Mouse (Mus musculus): ENCODE data around the gene Rhd.
A peak's percentile ranks its signal among the peaks of the same experiment; 100 is the strongest.
"Not testable (repeated sequence)": the region's sequence is repeated elsewhere in the genome, so short reads cannot be mapped to it uniquely, and the experiment has no call there.

The Rhd gene

DNA sequence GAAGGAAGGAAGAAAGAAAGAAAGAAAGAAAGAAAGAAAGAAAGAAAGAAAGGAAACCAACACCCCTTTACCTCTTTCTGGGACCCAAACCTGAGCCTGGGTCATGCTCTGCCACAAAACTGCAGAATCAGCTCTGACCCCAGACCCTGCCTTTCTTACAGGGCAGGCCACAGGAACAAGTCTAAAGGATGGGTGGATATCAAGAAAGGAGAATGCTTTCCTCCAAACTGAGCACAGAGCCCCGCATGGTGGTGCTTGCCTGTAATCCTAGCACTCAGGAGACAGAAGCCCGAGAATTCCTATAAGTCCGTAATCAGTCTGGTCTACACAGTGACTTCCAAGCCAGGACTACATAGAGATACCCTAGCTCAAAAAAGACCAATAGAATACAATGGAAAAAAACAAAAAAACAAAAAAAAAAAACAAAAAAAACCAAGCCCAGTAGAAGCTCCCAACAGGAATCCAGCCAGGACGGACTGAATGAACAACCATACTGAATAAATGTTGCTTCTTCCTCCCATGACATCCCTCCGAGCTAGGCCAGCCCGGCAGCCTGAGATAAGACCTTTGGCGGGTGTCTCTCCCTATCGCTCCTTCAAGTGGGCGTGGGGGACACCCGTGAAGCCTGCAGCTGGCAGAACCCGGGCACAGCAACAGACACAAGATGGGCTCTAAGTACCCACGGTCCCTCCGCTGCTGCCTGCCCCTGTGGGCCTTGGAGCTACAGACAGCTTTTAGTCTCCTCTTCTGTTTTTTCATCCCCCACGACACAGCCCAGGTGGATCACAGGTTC is at the start of gene Rhd:
Gene Rhd (plus strand): TSS at position 600 of the 793 bp plus-strand sequence.
- DNase-seq (ENCODE audit: low read depth, low spot score), result no peak

DNA sequence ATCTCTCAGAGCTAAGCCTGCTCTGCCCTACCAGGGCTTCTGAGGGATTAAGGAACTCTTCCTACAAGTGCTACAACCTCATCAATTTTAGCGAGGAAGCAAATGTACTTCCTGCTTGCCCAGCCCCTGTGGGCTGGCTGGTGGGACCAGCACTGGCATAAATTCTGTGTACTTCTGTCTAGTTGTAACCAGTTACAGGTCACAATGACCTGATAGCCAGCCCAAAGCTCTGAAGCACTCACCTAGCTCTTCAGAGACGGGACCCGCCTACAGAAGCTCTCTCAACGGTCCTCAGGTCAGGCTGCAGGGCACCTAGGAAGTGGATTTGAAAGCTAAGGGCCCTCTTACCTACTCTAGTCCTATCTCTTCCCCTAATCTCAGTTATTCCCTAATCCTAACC is 46.6 kb upstream of the Rhd start:
- no peak for DNase-seq (ENCODE audit: low read depth, low spot score)

GRCm38 (mm10) chr4:134821061-134821460 is 43.3 kb upstream of the Rhd start:
- no peak for DNase-seq (ENCODE audit: low read depth, low spot score)

DNA sequence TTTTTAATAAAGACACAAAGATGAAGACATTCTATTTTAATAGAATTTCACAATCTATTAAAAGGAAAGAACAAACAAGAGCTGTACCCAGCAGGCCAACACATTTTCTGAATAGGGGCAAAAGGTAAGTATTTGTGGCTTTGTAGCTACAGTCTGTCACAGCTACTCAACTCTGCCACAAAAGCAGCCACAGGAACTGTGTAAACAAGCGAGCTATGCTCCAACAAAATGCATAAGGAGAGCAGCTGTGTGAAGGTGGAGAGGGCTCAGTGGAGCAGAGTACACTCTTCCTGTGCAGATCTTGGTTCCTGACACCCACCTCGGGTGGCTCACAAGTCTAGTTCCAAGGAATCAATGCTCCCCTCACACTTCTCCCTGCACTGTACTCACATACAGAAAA is 40.8 kb upstream of the Rhd start:
- no peak for DNase-seq (ENCODE audit: low read depth, low spot score)

DNA sequence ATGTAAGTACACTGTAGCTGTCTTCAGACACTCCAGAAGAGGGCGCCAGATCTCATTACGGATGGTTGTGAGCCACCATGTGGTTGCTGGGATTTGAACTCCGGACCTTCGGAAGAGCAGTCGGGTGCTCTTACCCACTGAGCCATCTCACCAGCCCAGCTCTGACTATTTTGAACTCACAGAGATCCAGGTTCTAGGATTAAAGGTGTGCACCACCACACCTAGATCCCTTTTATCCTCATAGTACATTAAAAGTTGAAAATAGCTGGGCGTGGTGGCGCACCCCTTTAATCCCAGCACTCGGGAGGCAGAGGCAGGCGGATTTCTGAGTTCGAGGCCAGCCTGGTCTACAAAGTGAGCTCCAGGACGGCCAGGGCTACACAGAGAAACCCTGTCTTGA is 38.5 kb upstream of the Rhd start:
- DNase-seq (ENCODE audit: low read depth, low spot score), result not testable (repeated sequence)

DNA sequence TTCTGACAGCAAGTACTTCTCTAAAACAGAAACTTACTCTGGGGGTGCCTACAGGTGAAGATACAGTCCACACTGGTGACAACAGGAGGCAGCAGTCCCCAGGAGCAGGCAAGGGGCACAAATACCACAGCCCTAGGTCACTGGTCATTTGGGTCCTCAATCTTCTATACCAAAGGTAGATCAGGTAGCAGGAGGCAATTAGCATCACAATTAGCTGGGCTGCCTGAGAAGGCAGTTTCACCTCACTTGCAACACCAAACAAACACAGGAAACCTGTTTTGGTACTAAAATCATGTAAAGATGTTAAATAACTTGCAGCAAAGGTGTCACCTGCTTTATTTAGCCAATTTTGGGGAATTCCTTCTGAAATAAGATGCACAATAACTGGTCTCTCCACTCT is 38.0 kb upstream of the Rhd start:
- no peak for DNase-seq (ENCODE audit: low read depth, low spot score)

DNA sequence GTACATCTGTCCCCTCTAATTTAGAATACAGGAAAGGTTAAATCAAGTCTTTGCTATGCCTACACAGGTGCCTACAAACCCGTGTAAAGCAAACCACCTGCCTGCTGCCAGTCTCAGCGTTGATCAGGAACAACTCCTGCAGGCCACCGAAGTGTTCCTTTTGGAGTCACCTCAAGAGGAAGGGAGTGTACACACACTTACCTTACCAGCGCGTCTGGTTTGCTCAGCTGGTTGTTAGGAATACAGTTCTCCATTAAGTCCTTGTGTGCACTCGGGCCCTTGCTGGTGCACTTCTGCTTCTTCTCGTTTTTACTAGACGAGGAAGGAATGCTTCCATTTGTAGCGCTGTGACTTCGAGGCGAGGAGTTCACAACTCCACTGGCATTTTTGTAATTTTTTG is 36.5 kb upstream of the Rhd start:
- DNase-seq (ENCODE audit: low read depth, low spot score), result no peak

GRCm38 (mm10) chr4:134831934-134832333 is 32.4 kb upstream of the Rhd start:
- no peak for DNase-seq (ENCODE audit: low read depth, low spot score)

DNA sequence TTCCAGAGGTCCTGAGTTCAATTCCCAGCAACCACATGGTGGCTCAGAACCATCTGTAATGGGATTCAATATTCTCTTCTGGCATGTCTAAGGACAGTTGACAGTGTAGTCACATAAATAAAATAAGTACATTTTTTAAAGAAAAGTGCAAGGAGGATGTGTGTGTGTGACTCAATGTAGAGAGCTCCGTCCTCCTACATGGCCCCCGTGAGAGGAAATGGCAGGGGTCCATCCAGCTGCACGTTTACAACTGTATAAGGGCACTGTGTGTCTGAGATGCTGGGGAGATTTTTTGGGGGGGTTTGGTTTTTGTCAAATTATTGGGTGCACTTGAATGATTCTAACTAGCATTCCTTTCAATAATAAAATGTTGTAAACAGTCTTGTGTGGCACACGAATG is 28.9 kb upstream of the Rhd start:
- DNase-seq (ENCODE audit: low read depth, low spot score), result no peak

- DNase-seq (ENCODE audit: low read depth, low spot score), result no peak
Measured at GRCm38 (mm10) chr4:134838221-134838620, 26.1 kb upstream of the Rhd start.

GRCm38 (mm10) chr4:134838706-134839105 is 25.6 kb upstream of the Rhd start:
- DNase-seq (ENCODE audit: low read depth, low spot score), result not testable (repeated sequence)

DNA sequence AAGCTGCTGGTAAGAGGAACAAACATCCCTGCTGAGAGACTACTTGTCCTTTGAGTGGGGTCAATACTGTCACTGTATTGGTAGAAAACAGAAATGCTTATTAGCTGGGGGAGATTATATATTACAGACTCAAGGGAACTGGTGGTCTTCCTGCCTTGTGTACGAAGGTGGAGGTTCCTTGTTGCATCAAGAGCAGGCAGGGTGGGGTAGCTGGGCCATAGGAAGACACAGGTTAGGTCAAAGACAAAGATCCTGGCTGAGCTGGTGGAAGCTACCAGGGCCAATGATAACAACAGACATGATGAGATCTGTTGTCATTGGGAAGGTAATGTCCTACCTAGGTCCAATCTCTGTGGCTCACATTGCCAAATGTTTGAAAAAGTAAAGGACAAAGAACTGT is 24.1 kb upstream of the Rhd start:
- no peak for DNase-seq (ENCODE audit: low read depth, low spot score)

DNA sequence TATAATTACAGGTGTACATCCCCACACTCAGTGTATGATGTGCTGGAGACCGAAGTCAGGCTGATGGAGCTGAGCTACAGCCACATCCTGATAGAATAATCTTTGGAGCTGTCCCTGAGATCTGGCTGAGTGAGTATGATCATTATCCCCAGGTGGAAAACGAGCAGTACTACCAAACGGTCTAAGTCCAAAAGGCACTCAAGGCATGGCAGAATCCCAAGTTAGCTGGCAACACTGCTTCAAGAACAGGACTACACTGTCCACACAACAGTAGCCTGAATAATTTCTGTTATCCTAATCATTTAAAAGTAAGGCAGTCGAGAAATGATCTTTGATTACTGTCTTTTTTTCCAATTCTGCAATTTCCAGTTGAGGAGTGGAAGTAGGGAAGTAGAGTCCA is 20.8 kb upstream of the Rhd start:
- no peak for DNase-seq (ENCODE audit: low read depth, low spot score)

GRCm38 (mm10) chr4:134847587-134847986 is 16.7 kb upstream of the Rhd start:
- DNase-seq (ENCODE audit: low read depth, low spot score), result no peak

DNA sequence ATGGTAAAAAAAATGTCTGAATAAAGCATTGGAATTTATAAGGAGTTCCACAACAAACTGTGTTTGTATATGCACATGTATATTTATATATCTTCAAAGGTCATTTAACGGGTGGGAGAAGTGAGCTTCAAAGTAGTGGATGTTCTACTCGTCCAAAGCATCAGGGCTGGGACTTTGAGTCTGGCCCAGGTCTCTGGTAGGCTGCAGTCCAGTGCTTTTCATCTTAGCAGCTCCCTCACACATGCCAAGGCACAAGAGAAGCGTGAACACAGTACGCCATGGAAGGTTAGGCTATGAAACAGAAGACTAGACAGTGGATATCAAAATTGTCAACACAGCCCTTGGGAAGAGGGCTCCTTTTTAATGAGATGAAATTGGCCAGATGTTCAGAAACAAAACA is 13.8 kb upstream of the Rhd start:
- DNase-seq (ENCODE audit: low read depth, low spot score), result no peak

DNA sequence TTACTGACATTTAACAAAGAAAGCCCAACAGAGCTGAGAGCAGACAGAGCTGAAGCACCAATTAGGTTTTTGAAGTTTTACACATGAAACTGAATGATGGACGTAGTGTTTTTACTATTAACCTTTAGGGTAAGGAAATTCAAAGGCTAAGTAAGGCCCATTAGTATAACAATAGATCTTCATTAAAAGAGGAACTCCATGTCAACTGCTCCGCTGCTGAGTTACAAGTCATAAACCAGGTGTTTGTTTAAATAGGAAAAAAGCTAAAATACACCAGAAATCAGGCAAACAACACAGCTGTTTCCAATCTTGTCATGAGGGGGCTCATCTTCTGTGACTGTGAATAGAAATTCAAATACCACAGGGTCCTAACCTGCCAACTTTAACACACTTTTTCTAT is 13.1 kb upstream of the Rhd start:
- DNase-seq (ENCODE audit: low read depth, low spot score), result no peak

DNA sequence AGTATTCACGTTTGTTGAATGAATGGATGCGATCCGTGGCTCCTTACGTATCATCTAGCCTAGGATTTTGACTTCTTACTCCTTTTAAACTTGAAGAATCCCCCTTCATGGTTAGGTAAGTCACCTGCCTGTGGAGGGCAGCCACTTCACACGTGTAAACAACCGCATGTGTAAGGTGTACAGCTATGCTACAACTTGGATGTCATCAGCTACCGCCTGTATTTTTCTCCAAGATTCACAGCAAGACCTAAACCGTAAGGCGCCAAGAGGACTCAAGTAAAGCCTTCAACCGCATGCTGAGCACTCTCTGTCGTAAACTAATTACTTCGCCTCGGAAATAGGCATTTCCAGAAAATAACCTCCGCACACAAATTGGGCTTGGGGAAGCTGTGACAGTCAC is 12.5 kb upstream of the Rhd start:
- DNase-seq (ENCODE audit: low read depth, low spot score), result no peak

DNA sequence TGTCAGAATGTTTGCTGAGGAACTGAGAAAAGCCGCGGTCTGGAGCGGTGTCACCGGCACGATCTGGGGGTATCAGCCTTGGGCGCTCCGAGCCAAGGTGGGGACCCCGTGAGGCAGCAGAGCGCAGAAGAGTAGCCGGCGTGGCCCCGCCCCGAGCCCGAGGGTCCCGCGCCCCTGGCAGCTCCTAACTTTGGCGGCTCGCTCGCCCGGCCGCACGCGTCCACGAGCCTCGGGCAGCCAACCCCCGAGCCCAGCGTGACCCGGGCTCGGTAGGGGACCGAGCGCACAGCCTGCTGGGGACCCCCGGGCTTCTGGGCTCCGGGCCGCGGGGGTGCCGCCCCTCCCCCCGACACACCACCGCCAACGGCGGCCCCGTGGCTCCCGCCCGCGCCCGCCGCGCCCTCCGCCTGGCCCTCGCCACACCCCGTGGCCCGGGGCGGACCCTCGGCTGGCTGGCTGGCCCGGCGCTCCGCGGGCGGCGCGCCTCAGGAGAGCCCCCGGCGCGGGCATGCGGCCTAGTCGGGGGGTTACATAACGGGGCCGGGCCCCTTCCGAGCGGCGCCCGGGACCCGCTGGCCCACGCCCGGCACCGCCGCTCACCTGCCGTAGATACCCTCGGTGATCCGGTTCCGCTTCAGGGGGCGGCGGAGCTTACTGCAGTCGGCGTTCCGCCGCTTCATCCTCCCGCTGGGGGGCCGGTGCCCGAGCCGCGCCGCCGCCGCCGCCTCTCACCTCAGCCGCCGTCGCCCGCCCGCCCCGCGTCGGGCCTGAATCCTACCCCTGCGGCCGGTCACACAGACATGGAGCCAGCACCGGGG is 11.7 kb upstream of the Rhd start:
- no peak for DNase-seq (ENCODE audit: low read depth, low spot score)

DNA sequence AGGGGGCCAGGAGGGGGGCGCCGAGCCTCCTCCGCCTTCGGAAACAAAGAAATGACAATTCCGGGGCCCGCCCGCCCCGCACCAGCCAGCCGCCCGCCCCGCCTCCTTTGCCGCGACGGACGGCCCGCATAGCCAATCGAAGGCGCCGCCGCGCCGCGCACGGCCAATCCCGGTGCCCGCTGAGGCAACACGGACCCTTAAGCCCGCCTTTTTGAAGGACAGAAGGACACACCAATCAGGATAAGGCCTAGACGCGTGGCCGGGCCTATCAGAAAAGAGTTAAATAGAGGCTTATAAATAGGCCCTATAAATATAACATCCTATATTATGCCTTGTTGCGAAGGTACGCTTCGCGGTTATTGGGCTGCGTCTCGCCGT is 11.1 kb upstream of the Rhd start, which contains the start of gene Maco1:
Gene Maco1 (minus strand): TSS at position 87 of the 378 bp plus-strand sequence.
- peak; percentile 88 for DNase-seq (ENCODE audit: low read depth, low spot score)

DNA sequence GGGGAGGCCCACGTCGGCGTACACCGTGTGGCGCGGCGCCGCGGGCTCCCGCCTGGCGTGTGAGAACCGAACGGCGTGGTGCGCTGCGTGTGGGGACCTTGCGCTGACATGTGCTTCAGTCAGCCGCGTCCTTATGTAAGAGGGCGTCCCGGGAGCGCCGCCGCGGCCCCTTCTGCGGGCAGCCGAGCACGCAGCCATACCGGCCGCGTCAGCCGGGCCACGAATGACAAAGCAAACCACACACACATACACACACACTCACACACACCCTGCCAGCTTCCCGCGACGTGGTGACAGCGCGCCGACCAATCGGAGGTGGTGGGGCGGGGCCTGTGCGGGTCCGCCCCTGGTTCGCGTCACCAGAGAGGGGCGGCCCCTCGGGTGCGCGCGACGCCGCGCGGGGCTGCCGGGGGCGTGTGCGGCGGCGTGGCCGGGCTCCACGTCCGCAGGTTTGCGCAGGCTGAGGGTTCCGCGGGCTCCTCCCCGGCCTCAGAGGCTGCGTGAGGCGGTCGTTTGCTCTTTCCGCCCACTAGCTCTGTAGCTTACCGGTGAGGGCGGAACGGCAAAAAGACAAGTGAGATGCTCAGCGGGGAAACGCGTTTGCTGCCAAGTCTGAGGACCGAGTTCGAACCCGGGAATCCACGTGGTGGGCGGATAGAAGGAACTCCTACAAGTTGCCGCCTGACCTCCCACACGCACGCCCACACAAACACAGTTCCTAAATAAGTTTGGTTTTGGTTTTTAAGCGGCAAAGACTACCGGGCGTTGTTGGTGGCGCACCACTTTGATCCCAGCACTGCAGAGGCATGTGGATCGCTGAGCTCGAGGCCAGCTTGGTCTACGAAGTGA is 10.5 kb upstream of the Rhd start:
- peak; percentile 76 for DNase-seq (ENCODE audit: low read depth, low spot score)

DNA sequence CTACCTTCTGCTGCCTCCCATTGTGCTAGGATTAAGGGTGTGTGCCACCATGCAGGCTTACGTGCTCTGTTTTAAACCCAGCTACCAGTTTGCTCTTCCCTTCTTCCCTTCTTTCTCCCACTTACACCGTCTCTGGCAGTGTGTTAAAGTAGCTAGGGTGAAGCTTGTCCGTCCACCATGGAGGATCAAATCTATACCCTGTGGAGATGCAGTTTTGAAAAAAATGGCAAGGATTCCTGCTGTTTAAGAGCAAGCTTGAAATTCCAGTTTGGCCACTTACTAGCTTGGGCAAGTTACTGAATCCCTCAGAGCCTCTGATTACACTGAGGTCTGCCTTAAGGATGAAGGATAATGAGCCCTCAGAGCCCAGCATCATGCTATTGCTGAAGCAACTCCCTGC is 9.0 kb upstream of the Rhd start:
- no peak for DNase-seq (ENCODE audit: low read depth, low spot score)

- DNase-seq (ENCODE audit: low read depth, low spot score), result no peak
Measured at GRCm38 (mm10) chr4:134856056-134856455, 8.3 kb upstream of the Rhd start.

Data from WW6 (cell line).